Mouse (Mus musculus) forebrain, embryonic 12.5 days (tissue): Measurements from ENCODE around the gene Obscn. TPM values are rescaled to one million over a fixed set of nuclear protein-coding genes. Genes with fewer than 3 reads are reported as not detected.

ENCODE experiments used
- ATAC-seq: fragments of 200-750 bp; cut with Nextera tagmentation; 2 replicates; pipeline ENCODE4 v1.8.0; 2017; ENCODE audit warnings: moderate TSS enrichment; ENCODE audit not compliant: low FRiP score
- H3K27ac ChIP-seq: fragments of 300-500 bp; sonication (generic); 2 replicates; pipeline ENCODE4 v1.5.1; 2016; ENCODE audit warnings: mild to moderate bottlenecking
- H3K27me3 ChIP-seq: fragments of 300-500 bp; sonication (generic); 2 replicates; pipeline ENCODE4 v1.6.1; 2016; ENCODE audit warnings: mild to moderate bottlenecking
- H3K36me3 ChIP-seq: fragments of 300-500 bp; sonication (generic); replicated peaks from 2 replicates; pipeline ENCODE4 v1.6.1; 2016; ENCODE audit warnings: mild to moderate bottlenecking
- H3K4me1 ChIP-seq: fragments of 300-500 bp; sonication (generic); 2 replicates; pipeline ENCODE4 v1.6.1; 2016
- H3K4me2 ChIP-seq: fragments of 300-500 bp; sonication (generic); 2 replicates; pipeline ENCODE4 v1.6.1; 2016; ENCODE audit warnings: mild to moderate bottlenecking, moderate library complexity
- H3K4me3 ChIP-seq: fragments of 300-500 bp; sonication (generic); replicated peaks from 2 replicates; pipeline ENCODE4 v1.5.1; 2016; ENCODE audit warnings: mild to moderate bottlenecking
- H3K9ac ChIP-seq: fragments of 300-500 bp; sonication (generic); 2 replicates; pipeline ENCODE4 v1.6.1; 2016; ENCODE audit warnings: mild to moderate bottlenecking
- H3K9me3 ChIP-seq: fragments of 300-500 bp; sonication (generic); 2 replicates; pipeline ENCODE4 v1.6.1; 2016
- WGBS: fragments of 180-500 bp; shearing (Covaris S2); methylation state at CpG from one replicate; pipeline ENCODE4 v1.1.7; 2016; 5-methylcytosine and 5-hydroxymethylcytosine counted together
- polyA plus RNA-seq: library from polyadenylated mRNA; unstranded; fragments of >200 nt; fragmentation: Nextera tagmentation; extraction: Ambion mirVana; gene quantifications from 2 replicates; pipeline ENCODE4 v1.2.1, GENCODE M21; 2016

Gene Obscn
- polyA plus RNA-seq, 1 experiment from 2014 or later = not detected

DNA sequence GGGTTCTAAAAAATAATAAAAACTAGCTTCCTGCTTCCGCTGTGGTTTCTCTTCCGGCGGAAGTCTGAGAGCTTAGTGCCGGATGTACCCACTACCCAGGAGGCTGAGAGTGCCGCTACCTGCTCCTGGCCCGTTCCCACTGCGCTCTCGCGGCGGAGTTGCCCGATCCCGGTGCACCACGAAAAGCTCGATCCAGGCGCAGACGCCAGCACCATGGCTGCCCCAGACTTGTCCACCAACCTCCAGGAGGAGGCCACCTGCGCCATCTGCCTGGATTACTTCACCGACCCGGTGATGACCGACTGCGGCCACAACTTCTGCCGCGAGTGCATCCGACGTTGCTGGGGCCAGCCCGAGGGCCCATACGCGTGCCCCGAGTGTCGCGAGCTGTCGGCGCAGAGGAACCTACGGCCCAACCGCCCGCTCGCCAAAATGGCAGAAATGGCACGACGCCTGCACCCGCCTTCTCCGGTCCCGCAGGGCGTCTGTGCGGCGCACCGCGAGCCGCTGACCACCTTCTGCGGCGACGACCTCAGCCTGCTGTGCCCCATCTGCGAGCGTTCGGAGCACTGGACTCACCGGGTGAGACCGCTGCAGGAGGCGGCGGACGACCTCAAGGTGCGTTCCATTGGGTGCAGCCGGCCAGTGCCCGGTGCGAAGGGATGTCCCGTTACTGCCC is 158.0 kb downstream of the Obscn start, which contains the start of gene Trim11:
Gene Trim11, plus strand, starts transcription at position 67 of the 679 bp plus-strand sequence.
- no peaks in the 10 kb centered on the region for H3K9me3 ChIP-seq
- H3K4me2 ChIP-seq = peak within 1 kb of the TSS; percentile 99
- H3K36me3 ChIP-seq = peaks cover 18% of the 10 kb centered on the region
- under 1% methylated on average over 64 of the region's 64 CpGs for WGBS
- H3K27me3 ChIP-seq = no peaks in the 10 kb centered on the region
- H3K4me3 ChIP-seq = peak within 1 kb of the TSS; percentile 92
- peak within 1 kb of the TSS; percentile 94 for H3K9ac ChIP-seq
- H3K27ac ChIP-seq = peak within 1 kb of the TSS; percentile 75
- peaks cover 42% of the 10 kb centered on the region for H3K4me1 ChIP-seq
- ATAC-seq = peak; percentile 80

DNA sequence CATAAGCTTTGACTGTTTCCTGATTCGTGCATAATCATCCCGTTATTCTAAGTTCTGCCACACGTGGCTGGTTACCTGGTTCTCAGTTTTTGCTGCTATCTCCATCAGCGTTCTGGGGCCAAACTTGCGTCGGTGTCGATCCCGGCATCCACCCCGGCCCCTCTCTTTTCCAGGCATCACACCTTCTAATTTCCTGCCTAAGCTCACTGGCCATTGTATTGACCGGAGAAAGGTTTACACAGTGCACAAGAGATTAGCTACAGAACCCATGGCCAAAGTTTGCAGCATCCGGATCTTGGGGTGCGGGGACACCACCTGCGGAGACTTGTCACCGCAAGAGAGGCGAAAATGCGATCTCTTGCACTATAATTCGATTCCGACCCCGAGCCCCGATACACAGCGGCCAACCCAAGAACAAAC is 158.6 kb downstream of the Obscn start:
- under 1% methylated on average over 21 of the region's 21 CpGs for WGBS

DNA sequence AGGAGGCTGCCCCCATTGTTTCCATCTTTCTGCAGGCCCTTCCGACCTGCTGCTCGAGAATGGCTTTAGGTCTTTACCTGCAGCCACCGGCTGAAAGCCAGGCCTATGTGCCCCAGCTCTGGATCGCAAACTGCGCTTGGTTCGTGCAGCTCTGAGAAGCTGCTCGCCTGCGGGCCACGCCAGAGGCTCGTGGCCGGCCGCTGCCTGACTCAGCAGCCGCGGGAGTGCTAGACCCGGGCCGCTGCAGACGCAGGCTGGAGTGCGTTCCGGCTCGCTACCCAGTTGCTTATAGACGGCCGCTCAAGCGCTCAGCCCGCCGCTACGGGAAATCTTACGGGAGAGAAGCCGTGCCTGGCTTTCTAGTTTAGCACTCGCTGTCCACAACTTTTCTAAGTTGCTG is 159.1 kb downstream of the Obscn start:
- peak overlapping the region; percentile 99 for H3K4me2 ChIP-seq
- peak overlapping the region; percentile 75; the same call in 1 of the 2 replicates for H3K27ac ChIP-seq
- under 1% methylated on average over 29 of the region's 29 CpGs for WGBS

More for the DNA sequence above, 158.6 kb downstream of the Obscn start:
- Histone ChIP-seq H3K27ac (peak overlapping the region; percentile 75), H3K4me1 (peaks cover 42% of the 10 kb centered on the region), H3K27me3 (no peaks in the 10 kb centered on the region), H3K9me3 (no peaks in the 10 kb centered on the region), H3K4me3 (peak overlapping the region; percentile 92), H3K9ac (peak overlapping the region; percentile 94), H3K4me2 (peak overlapping the region; percentile 99), H3K36me3 (peaks cover 13% of the 10 kb centered on the region)
- peak; percentile 52; the same call in 1 of the 2 replicates for ATAC-seq

DNA sequence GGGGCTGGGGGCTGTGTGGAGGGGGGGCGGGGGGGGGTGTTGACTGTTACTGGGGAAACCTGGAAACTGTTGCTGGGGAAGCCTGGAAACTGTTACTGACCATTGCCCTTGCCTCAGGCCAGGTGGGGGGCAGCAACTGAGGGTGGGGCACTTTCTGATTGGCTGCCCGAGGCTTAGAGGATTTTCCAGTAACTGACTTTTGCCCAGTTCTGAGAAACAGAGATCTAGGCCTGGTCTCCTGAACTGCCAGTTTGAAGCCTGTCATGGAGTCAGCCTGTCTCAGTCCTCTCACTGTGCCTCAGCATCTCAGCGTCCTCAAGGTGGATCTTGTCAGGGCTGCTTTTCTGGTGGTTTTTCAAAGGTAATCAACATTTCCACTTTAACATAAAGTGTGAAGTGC is 161.8 kb downstream of the Obscn start:
- Histone ChIP-seq H3K4me1 (peaks cover 24% of the 10 kb centered on the region), H3K4me3 (no peak overlapping the region), H3K4me2 (no peak overlapping the region), H3K27ac (no peak overlapping the region), H3K9me3 (no peaks in the 10 kb centered on the region), H3K9ac (no peak overlapping the region), H3K27me3 (no peaks in the 10 kb centered on the region), H3K36me3 (peaks cover 25% of the 10 kb centered on the region)
- ATAC-seq = no peak
- 92% methylated on average over 3 of the region's 3 CpGs for WGBS

More for the DNA sequence above, 159.1 kb downstream of the Obscn start:
- no peaks in the 10 kb centered on the region for H3K27me3 ChIP-seq
- ATAC-seq = no peak
- H3K36me3 ChIP-seq = peaks cover 8% of the 10 kb centered on the region
- no peaks in the 10 kb centered on the region for H3K9me3 ChIP-seq
- H3K4me3 ChIP-seq = peak overlapping the region; percentile 92
- peak overlapping the region; percentile 94 for H3K9ac ChIP-seq
- peaks cover 42% of the 10 kb centered on the region for H3K4me1 ChIP-seq

DNA sequence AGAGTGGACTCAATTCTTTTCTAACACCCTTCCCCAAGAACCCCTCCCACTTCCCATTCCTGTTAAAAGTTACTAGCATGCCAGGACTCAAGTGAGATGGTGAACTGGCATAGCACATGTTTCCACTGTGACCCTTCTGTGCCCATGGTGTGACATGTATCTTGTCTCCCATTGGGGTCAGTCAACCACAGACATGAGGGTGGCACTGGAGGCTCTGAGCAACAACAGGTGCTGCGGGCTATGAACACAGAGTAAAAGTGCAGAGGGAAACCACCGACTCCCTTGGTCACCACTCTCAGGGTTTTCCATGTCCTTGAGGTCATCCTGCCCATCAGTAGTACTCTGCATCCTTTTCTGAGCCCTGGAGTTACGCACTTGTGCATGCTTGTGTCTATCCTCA is 164.4 kb downstream of the Obscn start:
- 92% methylated on average over 3 of the region's 3 CpGs for WGBS
- no peak overlapping the region for H3K9ac ChIP-seq
- no peak for ATAC-seq
- H3K4me1 ChIP-seq = peaks cover 10% of the 10 kb centered on the region
- no peaks in the 10 kb centered on the region for H3K9me3 ChIP-seq
- peaks cover 25% of the 10 kb centered on the region for H3K36me3 ChIP-seq
- no peak overlapping the region for H3K4me3 ChIP-seq
- no peak overlapping the region for H3K27ac ChIP-seq
- no peak overlapping the region for H3K4me2 ChIP-seq
- no peaks in the 10 kb centered on the region for H3K27me3 ChIP-seq

DNA sequence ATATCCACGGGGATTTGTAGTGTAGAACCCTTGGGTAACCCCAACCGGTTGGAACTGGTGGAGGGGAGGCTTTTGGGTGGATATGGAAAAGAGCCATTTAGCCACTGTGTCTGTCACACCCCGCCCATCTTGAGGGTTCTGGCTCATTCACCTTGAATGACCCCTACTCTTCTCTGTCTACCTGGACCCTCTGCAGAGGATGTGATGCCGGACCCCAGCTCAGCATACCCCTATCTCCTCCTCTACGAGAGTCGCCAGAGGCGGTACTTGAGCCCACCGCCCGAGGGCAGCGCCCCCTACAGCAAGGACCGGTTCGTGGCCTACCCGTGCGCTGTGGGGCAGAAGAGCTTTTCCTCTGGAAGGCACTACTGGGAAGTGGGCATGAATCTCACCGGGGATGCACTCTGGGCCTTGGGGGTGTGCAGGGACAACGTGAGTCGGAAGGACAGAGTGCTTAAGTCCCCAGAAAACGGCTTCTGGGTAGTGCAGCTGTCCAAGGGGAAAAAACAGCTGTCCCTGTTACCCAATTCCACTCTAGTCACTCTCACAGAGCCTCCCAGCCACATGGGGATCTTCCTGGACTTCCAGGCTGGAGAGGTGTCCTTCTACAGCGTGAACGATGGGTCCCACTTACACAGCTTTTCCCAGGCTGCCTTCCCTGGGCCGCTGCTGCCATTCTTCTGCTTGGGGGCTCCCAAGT is 165.2 kb downstream of the Obscn start:
- no peaks in the 10 kb centered on the region for H3K27me3 ChIP-seq
- no peak overlapping the region for H3K27ac ChIP-seq
- no peak overlapping the region for H3K4me2 ChIP-seq
- no peaks in the 10 kb centered on the region for H3K9me3 ChIP-seq
- no peak overlapping the region for H3K9ac ChIP-seq
- no peak overlapping the region for H3K4me3 ChIP-seq
- H3K36me3 ChIP-seq = peaks cover 25% of the 10 kb centered on the region
- peaks cover 8% of the 10 kb centered on the region for H3K4me1 ChIP-seq
- no peak for ATAC-seq
- 89% methylated on average over 21 of the region's 21 CpGs for WGBS

DNA sequence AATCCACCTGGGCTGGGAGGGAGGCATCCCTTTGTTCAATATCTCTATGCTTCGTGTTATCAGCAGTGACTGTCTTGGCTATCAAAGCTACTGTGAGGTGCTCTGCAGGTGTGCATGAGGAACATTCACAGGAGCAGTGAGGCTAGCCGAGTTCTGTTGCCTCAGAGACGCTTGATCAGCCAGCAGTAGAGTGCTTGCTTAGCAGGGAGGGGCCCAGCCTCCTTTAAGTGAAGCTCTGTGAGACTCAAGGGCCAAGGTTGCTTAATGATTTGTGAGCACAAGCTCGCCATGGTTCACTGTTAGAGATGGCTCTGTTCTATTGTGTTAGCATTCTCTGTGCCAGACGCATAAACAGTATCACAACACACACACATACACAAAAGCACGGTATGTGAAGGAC is 166.5 kb downstream of the Obscn start:
- no peak overlapping the region for H3K9ac ChIP-seq
- 80% methylated on average over 6 of the region's 6 CpGs for WGBS
- H3K9me3 ChIP-seq = no peaks in the 10 kb centered on the region
- ATAC-seq = no peak
- H3K4me1 ChIP-seq = peaks cover 7% of the 10 kb centered on the region; the same call in 1 of the 2 replicates
- no peak overlapping the region for H3K4me3 ChIP-seq
- H3K4me2 ChIP-seq = no peak overlapping the region
- no peaks in the 10 kb centered on the region for H3K27me3 ChIP-seq
- H3K36me3 ChIP-seq = peaks cover 23% of the 10 kb centered on the region
- H3K27ac ChIP-seq = no peak overlapping the region

DNA sequence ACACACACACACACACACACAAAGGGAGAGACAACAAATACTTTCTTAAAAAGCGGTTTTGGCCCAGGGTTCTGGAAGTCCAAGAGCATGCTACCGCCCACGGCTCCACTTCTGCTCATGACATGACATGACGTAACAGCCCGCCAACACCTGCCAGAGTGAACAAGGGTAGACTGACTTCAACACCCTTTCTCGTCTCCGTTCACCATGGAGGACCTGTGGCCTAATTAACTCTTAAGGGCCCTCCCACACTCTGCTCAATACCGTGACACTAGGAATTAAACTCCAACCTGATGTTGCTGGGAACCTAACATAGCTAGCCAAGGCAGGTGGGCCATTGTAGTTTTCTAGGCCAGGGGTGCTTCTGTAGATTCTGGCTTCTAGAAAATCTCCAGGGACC is 167.2 kb downstream of the Obscn start:
- WGBS = 90% methylated on average over 8 of the region's 8 CpGs

DNA sequence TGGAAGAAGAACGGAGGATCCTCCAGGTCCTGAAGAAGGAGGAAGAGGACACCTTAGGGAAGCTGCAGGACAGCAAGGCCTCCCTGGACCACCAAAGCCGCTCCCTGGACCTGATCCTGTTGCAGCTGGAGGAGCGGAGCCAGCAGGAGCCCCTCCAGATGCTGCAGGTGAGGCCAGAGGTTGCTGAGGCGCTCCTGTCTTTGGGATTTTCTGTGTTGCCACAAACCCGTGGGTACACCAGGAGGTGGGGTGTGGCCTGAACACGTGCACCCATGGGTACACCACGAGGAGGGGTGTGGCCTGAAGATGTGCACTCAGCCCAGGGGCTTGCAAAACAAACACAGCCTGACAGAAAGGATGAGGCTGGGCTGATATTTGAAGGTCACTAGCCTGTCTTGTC is 167.7 kb downstream of the Obscn start:
- no peak overlapping the region for H3K9ac ChIP-seq
- peaks cover 22% of the 10 kb centered on the region for H3K36me3 ChIP-seq
- no peaks in the 10 kb centered on the region for H3K27me3 ChIP-seq
- H3K4me2 ChIP-seq = no peak overlapping the region
- no peaks in the 10 kb centered on the region for H3K9me3 ChIP-seq
- no peak overlapping the region for H3K27ac ChIP-seq
- ATAC-seq = no peak
- WGBS = 85% methylated on average over 7 of the region's 7 CpGs
- no peak overlapping the region for H3K4me3 ChIP-seq
- peaks cover 10% of the 10 kb centered on the region; the same call in 1 of the 2 replicates for H3K4me1 ChIP-seq

More for the DNA sequence above, 167.2 kb downstream of the Obscn start:
- H3K36me3 ChIP-seq = peaks cover 22% of the 10 kb centered on the region
- H3K27me3 ChIP-seq = no peaks in the 10 kb centered on the region
- H3K4me3 ChIP-seq = no peak overlapping the region
- no peak overlapping the region for H3K9ac ChIP-seq
- H3K4me2 ChIP-seq = no peak overlapping the region
- H3K27ac ChIP-seq = no peak overlapping the region
- no peaks in the 10 kb centered on the region for H3K9me3 ChIP-seq
- peaks cover 10% of the 10 kb centered on the region; the same call in 1 of the 2 replicates for H3K4me1 ChIP-seq
- ATAC-seq = no peak

DNA sequence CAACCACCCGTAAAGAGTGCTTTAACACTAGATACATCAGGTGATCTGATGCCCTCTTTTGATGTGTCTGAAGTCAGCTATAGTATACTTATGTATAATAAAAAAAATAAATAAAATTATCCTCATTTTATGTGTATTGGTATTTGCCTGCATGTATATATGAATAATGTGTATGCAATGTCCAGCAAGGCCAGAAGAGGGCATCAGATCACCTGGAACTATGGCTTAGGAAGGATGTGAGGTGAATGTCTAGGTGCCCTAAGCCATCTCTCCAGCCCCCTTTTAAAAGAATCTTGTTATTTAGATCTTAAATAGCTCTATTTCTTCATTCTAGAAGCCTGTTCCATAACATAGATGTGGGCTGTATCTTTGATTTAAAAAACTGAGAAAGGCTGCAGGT is 168.9 kb downstream of the Obscn start:
- ATAC-seq = no peak
- no peak overlapping the region for H3K27ac ChIP-seq
- no peak overlapping the region for H3K4me3 ChIP-seq
- H3K36me3 ChIP-seq = peaks cover 22% of the 10 kb centered on the region
- H3K4me2 ChIP-seq = no peak overlapping the region
- WGBS = 98% methylated on average over 1 of the region's 1 CpGs
- H3K9ac ChIP-seq = no peak overlapping the region
- no peaks in the 10 kb centered on the region for H3K27me3 ChIP-seq
- peaks cover 10% of the 10 kb centered on the region; the same call in 1 of the 2 replicates for H3K4me1 ChIP-seq
- no peaks in the 10 kb centered on the region for H3K9me3 ChIP-seq

DNA sequence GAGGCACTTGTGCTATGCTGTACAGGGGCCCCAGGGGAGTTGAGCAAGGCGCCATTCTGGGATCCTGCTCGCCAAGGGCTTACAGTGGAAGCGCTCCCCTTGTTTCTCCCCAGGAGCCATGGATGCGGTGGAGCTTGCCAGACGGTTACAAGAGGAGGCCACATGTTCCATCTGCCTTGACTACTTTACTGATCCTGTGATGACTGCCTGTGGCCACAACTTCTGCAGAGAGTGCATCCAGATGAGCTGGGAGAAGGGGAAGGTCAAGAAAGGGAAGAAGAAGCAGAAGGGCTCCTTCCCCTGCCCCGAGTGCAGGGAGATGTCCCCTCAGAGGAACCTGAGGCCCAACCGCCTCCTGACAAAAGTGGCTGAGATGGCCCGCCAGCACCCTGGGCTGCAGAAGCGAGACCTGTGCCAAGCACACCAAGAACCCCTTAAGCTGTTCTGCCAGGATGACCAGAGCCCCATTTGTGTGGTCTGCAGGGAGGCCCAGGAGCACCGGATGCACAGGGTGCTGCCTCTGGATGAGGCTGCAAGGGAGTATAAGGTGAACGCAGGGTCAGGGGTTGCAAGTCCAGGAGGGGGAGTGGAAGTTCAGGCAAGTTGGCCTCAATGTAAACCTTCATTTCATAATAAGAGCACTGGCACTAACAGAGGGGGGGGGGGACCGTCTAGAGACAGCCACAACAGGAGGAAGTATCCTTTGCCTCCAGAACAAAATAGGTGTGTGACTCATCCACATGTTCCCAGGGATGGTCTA is 171.0 kb downstream of the Obscn start:
- H3K36me3 ChIP-seq = peaks cover 7% of the 10 kb centered on the region; the same call in 1 of the 2 replicates
- no peak for ATAC-seq
- no peak overlapping the region for H3K4me2 ChIP-seq
- H3K4me3 ChIP-seq = no peak overlapping the region
- peaks cover 9% of the 10 kb centered on the region; the same call in 1 of the 2 replicates for H3K27me3 ChIP-seq
- peaks cover 10% of the 10 kb centered on the region; the same call in 1 of the 2 replicates for H3K4me1 ChIP-seq
- H3K9me3 ChIP-seq = peaks cover 6% of the 10 kb centered on the region
- WGBS = 53% methylated on average over 12 of the region's 12 CpGs
- H3K27ac ChIP-seq = no peak overlapping the region
- no peak overlapping the region for H3K9ac ChIP-seq

DNA sequence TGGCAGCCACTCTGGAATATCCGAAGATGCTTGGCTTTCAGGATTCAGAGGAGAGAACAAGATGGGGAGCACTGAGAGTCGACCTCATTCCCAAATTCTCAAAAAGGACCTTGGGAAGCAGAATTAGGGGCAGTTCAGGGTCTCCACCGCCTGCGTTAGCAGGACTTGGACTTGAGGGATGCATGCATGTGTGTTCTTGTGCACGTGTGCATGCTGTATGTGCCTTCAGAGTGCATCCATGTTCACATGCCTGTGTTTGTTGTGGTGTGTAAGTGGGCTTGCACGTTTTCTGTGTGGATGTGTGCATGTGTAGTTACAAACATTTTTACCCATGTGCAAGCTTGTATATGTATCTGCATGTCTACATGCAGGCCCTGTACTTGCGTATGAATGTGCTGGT is 172.0 kb downstream of the Obscn start:
- no peak for ATAC-seq
- peaks cover 9% of the 10 kb centered on the region; the same call in 1 of the 2 replicates for H3K27me3 ChIP-seq
- H3K4me1 ChIP-seq = peaks cover 16% of the 10 kb centered on the region
- WGBS = 84% methylated on average over 7 of the region's 7 CpGs
- H3K4me2 ChIP-seq = no peak overlapping the region
- H3K4me3 ChIP-seq = no peak overlapping the region
- peaks cover 6% of the 10 kb centered on the region for H3K9me3 ChIP-seq
- no peak overlapping the region for H3K27ac ChIP-seq
- no peak overlapping the region for H3K9ac ChIP-seq
- no peaks in the 10 kb centered on the region for H3K36me3 ChIP-seq
